Mouse (Mus musculus): ENCODE results near the gene Wnt8b.

DNA sequence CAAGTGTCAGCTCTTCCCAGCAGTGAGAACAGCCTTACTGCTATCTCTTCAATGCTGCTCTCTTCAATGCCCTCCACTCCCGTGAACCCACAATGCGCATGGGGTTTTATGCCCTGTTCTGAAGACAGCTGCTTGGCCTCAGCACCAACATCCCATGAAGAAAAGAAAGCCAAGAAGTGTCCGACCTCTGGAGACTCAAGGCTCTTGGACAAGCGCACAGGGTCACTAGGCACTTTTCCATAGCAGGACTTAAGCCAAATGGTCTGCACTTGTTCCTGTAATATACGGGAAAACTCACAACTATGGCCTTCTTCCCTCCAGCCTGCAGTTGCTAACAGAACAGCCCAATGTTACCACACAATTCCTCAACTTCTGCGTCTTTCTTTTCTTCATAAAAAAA lies 18.0 kb upstream of the Wnt8b start:
- TF ChIP-seq CTCF (IDR thresholded peaks at IDR 0.05; ENCODE audit: low read depth): no peak
- no peak for TF ChIP-seq EP300 (IDR thresholded peaks at IDR 0.05; ENCODE audit: low read depth)

All from liver, embryonic 14.5 days (tissue).